Mouse (Mus musculus) megakaryocyte, embryonic 14.5 days (primary cell): ENCODE data around the gene Znfx1. TPM values are rescaled to one million over a fixed set of nuclear protein-coding genes. Genes with fewer than 3 reads are reported as not detected.

Experiments
- H3K27me3 ChIP-seq: replicated peaks from 2 replicates; pipeline ENCODE3; 2012; ENCODE audit warnings: inconsistent platforms
- H3K36me3 ChIP-seq: replicated peaks from 2 replicates; pipeline ENCODE3; 2012; ENCODE audit warnings: low read length, inconsistent platforms, mixed read lengths
- H3K4me1 ChIP-seq: 2 replicates; pipeline ENCODE4 v1.6.1; 2012; ENCODE audit warnings: inconsistent platforms
- H3K4me3 ChIP-seq: replicated peaks from 2 replicates; pipeline ENCODE3; 2012; ENCODE audit warnings: moderate library complexity, mild to moderate bottlenecking, inconsistent platforms
- H3K9me3 ChIP-seq: 2 replicates; pipeline ENCODE4 v1.6.1; 2012; ENCODE audit warnings: inconsistent platforms
- FLI1 ChIP-seq: IDR thresholded peaks from 2 replicates; pipeline ENCODE4 v1.6.1; 2012; ENCODE audit warnings: low read length, inconsistent platforms, mixed read lengths
- GATA1 ChIP-seq: IDR thresholded peaks from 3 replicates; pipeline ENCODE4 v1.6.1; 2012; ENCODE audit warnings: mixed read lengths, low read length, inconsistent platforms, borderline replicate concordance
- polyA plus RNA-seq: library from polyadenylated mRNA; stranded (reverse); fragments of >175 nt; gene quantifications from 2 replicates; pipeline ENCODE4 v1.2.3, GENCODE M21; 2012; ENCODE audit warnings: low replicate concordance; ENCODE audit not compliant: insufficient read depth

Gene Znfx1
- polyA plus RNA-seq, 1 experiment = 8.9 TPM

DNA sequence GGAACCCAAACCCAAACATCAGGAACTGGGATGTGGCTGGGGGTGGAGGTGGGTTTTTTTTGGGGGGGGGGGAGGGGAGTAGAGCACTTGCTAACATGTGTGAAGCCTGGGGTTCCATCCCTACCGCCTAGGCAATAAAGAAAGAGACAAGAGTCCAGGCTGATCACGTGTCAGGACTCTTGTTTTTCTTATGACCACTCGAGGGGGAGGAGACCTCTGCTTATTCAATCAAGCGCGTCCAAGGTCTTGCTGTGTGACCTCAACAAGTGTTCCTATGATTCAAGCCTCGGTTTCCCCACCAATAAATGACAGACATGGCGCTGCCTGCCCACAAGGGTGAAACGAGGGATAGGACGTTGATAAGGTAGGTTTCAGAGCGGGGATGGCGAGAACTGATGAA lies 23.3 kb upstream of the Znfx1 start:
- no peak overlapping the region for H3K4me3 ChIP-seq
- peaks cover under 1% of the 10 kb centered on the region; the same call in 1 of the 2 replicates for H3K9me3 ChIP-seq
- TF ChIP-seq FLI1 (no peak), GATA1 (no peak)
- peaks cover 7% of the 10 kb centered on the region for H3K4me1 ChIP-seq
- peaks cover 76% of the 10 kb centered on the region for H3K27me3 ChIP-seq
- H3K36me3 ChIP-seq = no peaks in the 10 kb centered on the region

DNA sequence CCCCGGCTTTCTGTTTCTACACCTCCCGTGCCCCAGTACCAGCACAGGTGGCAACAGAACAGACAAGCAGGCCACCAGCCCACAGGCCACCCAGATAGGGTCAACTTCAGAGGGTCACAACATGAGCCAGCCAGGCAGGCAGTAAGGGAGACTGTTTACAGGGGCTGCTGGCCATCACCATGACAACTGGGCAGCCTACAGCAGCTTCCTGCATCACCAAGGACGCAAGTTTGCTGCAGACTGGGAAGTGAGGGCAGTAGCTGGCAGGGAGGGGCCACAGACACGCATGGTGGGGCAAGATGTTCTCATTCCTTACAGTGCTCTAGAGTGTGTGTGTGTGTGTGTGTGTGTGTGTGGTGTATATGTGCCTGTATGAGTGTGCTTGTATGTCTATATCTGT lies 18.8 kb upstream of the Znfx1 start:
- Histone ChIP-seq H3K36me3 (no peaks in the 10 kb centered on the region), H3K4me3 (peak overlapping the region; percentile 56), H3K4me1 (peaks cover 7% of the 10 kb centered on the region), H3K9me3 (peaks cover 7% of the 10 kb centered on the region), H3K27me3 (peaks cover 77% of the 10 kb centered on the region)
- TF ChIP-seq GATA1 (no peak), FLI1 (no peak)

DNA sequence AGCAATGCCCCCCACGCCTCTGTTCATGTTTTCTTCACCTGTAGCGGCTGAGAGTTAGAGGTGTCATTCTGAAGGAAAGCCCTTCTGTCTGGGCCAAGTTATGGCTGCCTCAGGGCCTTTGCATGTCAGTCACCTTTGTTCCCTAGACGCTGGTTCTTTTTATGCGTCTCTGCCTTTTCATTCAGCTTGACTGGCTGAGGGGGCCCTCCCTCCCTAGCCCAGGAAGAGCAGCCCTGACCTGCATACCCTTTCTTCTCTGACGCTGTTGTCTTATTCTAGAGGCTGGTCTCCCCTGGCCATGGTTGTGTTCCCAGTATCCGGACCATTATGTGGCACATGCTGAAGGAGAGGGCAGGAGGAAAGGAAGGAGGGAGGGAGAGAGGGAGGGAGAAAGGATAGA lies 18.3 kb upstream of the Znfx1 start:
- no peak overlapping the region for H3K4me3 ChIP-seq
- TF ChIP-seq FLI1 = no peak
- TF ChIP-seq GATA1 = no peak
- peaks cover 7% of the 10 kb centered on the region for H3K4me1 ChIP-seq
- no peaks in the 10 kb centered on the region for H3K36me3 ChIP-seq
- peaks cover 76% of the 10 kb centered on the region for H3K27me3 ChIP-seq
- peaks cover 11% of the 10 kb centered on the region for H3K9me3 ChIP-seq

DNA sequence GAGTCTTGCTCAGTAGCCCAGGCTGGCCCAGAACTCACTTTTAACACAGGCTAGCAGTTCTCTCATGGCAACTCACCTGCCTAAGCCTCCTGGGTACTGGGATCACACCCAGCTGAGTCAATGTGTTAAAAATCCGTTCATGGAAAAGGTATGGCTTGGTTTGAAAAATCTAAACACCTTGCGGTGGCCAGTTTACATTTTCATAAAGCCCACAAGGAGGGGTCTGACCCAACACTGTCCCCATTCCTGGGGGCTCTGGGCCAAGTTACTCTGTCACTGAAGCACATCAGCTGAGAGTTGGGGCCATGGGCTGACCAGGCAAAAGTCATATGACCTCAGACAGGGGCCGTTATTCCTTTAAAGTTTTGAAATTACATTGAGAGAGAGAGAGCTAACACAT lies 17.6 kb upstream of the Znfx1 start:
- Histone ChIP-seq H3K36me3 (no peaks in the 10 kb centered on the region), H3K9me3 (peaks cover 11% of the 10 kb centered on the region), H3K4me3 (no peak overlapping the region), H3K4me1 (peaks cover 7% of the 10 kb centered on the region), H3K27me3 (peaks cover 73% of the 10 kb centered on the region)
- TF ChIP-seq FLI1 (no peak), GATA1 (no peak)

DNA sequence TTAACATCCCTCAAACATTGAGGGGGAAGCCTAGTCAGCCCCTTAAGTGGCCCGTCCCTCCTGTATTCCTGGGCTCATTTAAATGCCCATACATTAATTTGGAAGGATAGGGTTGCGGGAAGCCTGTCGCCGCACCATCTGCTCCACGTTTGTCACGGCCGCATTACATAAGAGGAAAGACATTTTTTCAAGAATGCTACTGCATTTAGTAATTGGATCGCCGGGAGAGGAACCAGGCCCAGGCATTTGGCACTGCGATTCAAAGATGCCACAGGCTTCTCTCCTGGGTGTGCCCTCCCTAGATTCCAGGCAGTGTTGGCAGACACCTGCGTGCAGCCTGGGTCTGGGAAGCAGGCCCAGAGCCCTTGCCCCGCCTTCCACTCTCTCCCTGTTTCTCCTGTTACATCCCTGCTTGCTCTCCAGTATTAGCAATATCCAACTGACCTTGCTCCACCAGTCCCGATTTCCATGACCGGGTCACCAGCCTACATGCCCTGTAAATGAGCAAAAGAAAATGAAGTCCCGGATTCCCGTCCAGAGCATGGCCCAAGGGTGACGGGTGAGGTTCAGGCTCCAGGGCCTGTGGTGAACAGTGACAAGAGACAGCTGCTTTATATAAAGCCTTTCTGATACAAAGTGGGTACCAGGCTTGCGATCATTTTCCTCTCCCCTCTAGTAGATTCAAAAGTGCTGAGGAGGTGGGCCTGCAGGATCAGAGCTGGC lies 16.9 kb upstream of the Znfx1 start:
- Histone ChIP-seq H3K4me1 (peaks cover 7% of the 10 kb centered on the region), H3K36me3 (no peaks in the 10 kb centered on the region), H3K27me3 (peaks cover 69% of the 10 kb centered on the region), H3K9me3 (peaks cover 11% of the 10 kb centered on the region), H3K4me3 (no peak overlapping the region)
- TF ChIP-seq FLI1 (no peak), GATA1 (no peak)

DNA sequence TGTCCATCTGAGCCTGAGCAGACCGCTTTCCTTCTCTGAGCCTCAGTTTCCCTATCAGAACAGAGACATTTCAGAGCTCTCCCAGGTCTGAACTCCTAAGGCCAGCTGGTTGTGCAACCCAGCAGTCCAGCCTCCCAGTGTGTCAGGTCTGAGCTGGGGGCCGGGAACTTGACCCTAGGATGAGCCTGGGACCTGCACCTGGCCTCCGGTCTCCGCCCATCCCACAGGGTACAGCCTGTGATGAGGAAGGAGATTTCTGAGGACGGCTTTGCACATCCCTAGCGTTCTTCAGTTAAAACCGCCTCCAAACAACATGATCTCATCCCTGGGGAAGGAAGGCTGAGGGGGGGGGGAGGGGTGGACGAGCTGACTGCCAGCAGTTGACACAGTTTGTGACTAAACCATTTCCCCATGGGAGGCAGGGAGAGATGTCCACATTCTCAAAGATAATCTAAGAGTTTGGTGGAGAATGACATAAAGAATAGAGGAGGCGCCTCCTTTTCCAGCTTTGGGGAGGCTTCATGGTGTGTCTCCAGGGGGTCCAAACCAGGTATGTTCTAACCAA lies 16.2 kb upstream of the Znfx1 start:
- Histone ChIP-seq H3K27me3 (peaks cover 67% of the 10 kb centered on the region), H3K4me1 (peaks cover 7% of the 10 kb centered on the region), H3K9me3 (peaks cover 11% of the 10 kb centered on the region), H3K36me3 (no peaks in the 10 kb centered on the region), H3K4me3 (no peak overlapping the region)
- TF ChIP-seq FLI1 (no peak), GATA1 (no peak)

DNA sequence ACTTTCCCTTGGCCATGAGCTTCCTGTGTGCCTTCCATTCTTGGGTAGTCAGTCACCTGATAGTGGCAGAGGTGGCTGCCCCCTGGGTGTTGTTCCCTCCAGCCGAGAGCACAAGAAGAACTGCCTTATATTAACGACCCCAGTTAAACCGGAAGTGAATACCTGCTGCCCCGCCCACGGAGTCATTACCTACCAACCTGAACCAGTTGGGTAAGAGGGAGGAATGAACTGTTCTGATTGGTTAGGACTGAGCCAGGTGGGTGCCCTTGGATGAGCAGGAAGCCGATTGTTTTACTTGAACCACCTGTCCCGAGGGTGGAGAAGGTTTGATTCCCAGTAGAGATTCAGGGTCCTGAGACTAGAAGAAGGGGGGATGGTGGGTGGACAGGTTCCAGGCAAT lies 15.7 kb upstream of the Znfx1 start:
- Histone ChIP-seq H3K4me3 (no peak overlapping the region), H3K36me3 (no peaks in the 10 kb centered on the region), H3K27me3 (peaks cover 68% of the 10 kb centered on the region), H3K4me1 (peaks cover 7% of the 10 kb centered on the region), H3K9me3 (peaks cover 11% of the 10 kb centered on the region)
- TF ChIP-seq FLI1 (no peak), GATA1 (no peak)

DNA sequence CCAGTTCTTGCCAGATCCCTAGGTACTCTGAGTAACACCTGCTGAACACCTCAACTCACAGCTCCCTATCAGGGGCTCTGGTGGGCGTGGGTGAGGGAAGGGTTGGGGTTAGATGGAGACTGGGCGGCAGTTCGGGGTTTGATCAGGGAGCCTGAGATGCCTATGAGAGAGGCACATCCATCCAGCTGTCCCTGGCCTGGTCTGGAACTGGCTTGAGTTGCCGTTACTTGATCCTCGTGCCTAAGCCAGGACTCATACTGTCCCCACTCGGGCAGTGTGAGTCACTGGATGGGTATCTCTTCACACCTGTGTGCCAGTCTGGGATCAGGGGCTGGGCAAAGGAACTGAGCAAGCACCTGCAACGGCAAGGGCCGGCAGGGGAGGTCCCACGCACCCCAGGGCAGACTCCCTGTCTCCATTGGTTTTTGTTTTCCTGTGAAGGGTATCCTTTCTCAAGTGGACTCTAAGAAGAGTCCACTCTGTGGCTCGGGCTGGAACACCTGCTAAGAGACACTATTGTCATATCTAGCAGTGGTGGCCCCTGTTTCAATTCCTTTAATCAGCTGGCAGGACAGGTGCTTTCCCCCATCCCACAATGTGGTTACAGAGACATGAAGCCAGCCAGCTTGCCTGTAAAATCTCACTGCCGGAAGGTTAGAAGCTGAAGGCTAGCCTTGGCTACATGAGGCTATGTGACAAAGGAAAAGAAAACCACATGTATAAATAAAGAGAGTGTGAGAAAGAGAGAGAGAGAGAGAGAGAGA lies 14.6 kb upstream of the Znfx1 start:
- TF ChIP-seq GATA1 (no peak), FLI1 (no peak)
- Histone ChIP-seq H3K36me3 (no peaks in the 10 kb centered on the region), H3K9me3 (peaks cover 11% of the 10 kb centered on the region), H3K4me1 (peaks cover 9% of the 10 kb centered on the region), H3K27me3 (peaks cover 61% of the 10 kb centered on the region), H3K4me3 (no peak overlapping the region)

DNA sequence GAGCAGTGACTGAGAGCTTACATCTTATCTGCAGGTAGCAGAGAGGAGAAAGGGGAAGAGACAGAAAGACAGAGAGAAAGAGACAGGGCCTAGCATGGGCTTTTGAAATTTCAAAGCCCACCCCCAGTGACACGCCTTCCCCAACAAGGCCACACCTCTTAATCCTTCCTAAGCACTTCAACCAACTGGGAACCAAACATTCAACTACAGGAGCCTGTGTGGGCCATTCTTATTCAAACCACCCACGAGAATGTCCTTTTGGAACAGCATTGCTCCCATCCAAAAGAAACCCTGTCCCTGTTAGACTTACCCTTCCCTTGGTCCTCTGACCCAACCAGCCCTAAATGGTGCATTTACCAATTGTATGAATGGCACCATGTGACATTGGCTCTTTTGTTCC lies 13.9 kb upstream of the Znfx1 start:
- Histone ChIP-seq H3K4me1 (peaks cover 13% of the 10 kb centered on the region), H3K4me3 (no peak overlapping the region), H3K36me3 (no peaks in the 10 kb centered on the region), H3K27me3 (peaks cover 55% of the 10 kb centered on the region), H3K9me3 (peaks cover 11% of the 10 kb centered on the region)
- TF ChIP-seq GATA1 (no peak), FLI1 (no peak)

DNA sequence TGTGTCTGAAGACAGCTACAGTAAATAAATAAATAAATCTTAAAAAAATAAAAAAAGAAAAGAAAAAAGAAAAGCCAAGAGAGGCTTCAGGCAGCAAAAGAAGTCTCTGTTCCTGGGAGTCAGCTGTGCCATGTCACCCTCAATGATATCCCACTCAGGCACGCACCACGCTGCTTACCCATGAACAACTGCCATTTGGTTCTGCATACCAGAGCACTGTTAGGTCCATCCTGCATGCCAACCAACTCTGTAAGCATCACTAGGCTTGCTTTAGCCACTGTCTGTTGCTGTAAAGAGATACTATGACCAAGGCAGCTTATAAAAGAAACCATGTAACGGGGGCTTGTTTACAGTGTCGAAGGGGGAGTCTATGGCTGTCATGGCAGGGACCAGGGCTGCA lies 13.5 kb upstream of the Znfx1 start:
- TF ChIP-seq FLI1 (no peak), GATA1 (no peak)
- Histone ChIP-seq H3K27me3 (peaks cover 53% of the 10 kb centered on the region), H3K9me3 (peaks cover 11% of the 10 kb centered on the region), H3K4me1 (peaks cover 13% of the 10 kb centered on the region), H3K36me3 (no peaks in the 10 kb centered on the region), H3K4me3 (no peak overlapping the region)
